Mouse (Mus musculus) heart, postnatal 25 days (tissue): ENCODE results near the gene Ccdc96. TPM values are rescaled to one million over a fixed set of nuclear protein-coding genes. Genes with fewer than 3 reads are reported as not detected.

ENCODE experiments used
- DNase-seq: peaks from one replicate; pipeline ENCODE4 v3.0.0; 2022; ENCODE audit warnings: low spot score
- intact Hi-C: fragments of 180-260 bp; cut with DNase I; formaldehyde crosslinking; loops from one replicate; pipeline ENCODE4 v1.15.1; 2025
- total RNA-seq, 2 experiments: library from RNA; stranded (reverse); gene quantifications; 2 replicates each; pipeline ENCODE4 v1.2.3; 2021

The Ccdc96 gene
- total RNA-seq, 2 experiments from 2014 or later, result 0.18 to 0.22 TPM

DNA sequence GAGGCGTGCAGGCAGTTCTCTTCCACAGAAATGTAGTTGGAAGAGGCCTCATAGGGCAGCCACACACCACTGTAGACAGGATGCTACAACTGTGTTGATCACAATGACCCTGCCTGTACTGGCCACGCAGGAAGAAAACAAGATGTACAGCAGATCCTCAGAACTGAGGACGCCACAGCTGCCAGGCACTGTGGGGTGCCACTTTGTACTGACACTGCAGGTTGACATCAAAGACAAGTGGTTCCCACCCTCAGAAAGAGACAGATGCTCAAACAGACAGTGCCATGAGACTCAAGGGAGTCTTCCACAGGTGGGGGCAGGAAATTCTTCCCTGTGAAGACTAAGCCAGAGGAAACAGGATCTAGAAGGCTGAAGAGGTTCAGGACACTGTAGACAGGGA lies 35.4 kb downstream of the Ccdc96 start:
- no peak for DNase-seq
- intact Hi-C loops, result no loop called here

DNA sequence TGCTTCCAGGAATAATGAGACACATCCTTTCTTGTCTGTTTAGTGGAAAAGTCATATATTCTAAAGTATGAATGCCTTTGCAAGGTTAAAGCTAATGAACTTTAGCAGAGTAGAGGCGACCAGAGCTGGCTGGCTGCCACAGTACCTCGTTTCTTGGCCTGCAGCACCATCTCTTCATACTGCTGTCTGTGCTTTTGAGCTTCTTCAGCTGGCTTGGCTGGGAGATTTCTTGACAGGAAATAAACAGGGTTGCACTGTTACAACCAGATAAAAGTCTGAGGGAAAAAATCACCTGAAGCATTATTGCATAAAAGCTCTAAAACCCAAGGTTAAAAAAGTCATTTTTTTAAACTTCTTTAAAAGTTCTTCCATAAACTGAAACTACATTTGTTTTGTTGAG lies 38.4 kb downstream of the Ccdc96 start:
- DNase-seq, result no peak

GRCm38 (mm10) chr5:36523219-36523703 lies 38.9 kb downstream of the Ccdc96 start:
- DNase-seq, result no peak
- intact Hi-C loops, result no loop called here

More for the DNA sequence above, 38.4 kb downstream of the Ccdc96 start:
- intact Hi-C loops, result no loop called here

- intact Hi-C loops, result loop anchor here (5.0 kb wide), 1 partner anchor 217 kb away; no protein-coding TSS in a partner anchor
Observed at GRCm38 (mm10) chr5:36525216-36525615, 40.8 kb downstream of the Ccdc96 start.

GRCm38 (mm10) chr5:36526274-36526673 lies 41.9 kb downstream of the Ccdc96 start:
- DNase-seq, result no peak
- intact Hi-C loops, result loop anchor here (5.0 kb wide), 1 partner anchor 216 kb away; no protein-coding TSS in a partner anchor

More at GRCm38 (mm10) chr5:36525216-36525615, 40.8 kb downstream of the Ccdc96 start:
- DNase-seq, result no peak

- no peak for DNase-seq
- intact Hi-C loops, result loop anchor here (5.0 kb wide), 1 partner anchor 215 kb away; no protein-coding TSS in a partner anchor
Observed at GRCm38 (mm10) chr5:36526921-36527320, 42.5 kb downstream of the Ccdc96 start.

GRCm38 (mm10) chr5:36529698-36530097 lies 45.3 kb downstream of the Ccdc96 start:
- intact Hi-C loops, result loop anchor here (1.0 to 5.0 kb wide), 3 partner anchors 53 to 213 kb away; partner anchors contain the start of gene Grpel1
- no peak for DNase-seq

DNA sequence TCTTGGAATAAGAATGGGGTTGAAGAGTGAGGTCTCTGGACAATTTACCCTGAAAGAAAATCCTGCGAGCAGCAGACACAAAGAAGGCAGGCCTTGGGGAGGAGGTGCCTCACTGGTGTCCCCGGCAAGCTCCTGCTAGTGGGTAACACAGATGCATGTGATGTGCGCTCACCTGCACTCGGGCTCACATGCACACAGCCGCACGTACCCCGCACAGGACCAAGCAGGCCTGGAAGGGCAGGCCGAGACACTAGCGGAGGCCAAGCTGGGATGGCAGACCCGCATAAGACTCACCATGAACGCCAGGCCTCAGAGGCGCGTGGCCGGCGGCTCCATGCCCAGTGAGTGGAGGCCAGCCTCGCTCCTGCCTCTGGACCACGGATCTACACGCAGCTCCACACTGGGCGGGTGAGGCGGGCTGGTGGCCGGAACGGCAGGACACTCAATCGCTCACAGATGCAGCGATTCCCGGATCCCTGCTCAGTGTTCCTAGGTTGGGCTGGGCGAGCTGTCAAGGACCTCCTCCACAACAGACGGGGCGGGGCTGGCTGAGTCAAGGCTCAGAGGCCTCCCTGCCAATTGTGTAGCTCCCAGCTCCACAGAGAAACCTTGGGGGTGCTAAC lies 45.9 kb downstream of the Ccdc96 start:
- intact Hi-C loops, result loop anchor here (1.0 to 5.0 kb wide), 2 partner anchors 52 to 68 kb away; partner anchors contain the start of gene Grpel1
- DNase-seq, result peak; percentile 90

- no peak for DNase-seq
- intact Hi-C loops, result loop anchor here (5.0 kb wide), 1 partner anchor 72 kb away; the partner anchor contains the start of gene Grpel1
Observed at GRCm38 (mm10) chr5:36534455-36535030, 50.2 kb downstream of the Ccdc96 start.

DNA sequence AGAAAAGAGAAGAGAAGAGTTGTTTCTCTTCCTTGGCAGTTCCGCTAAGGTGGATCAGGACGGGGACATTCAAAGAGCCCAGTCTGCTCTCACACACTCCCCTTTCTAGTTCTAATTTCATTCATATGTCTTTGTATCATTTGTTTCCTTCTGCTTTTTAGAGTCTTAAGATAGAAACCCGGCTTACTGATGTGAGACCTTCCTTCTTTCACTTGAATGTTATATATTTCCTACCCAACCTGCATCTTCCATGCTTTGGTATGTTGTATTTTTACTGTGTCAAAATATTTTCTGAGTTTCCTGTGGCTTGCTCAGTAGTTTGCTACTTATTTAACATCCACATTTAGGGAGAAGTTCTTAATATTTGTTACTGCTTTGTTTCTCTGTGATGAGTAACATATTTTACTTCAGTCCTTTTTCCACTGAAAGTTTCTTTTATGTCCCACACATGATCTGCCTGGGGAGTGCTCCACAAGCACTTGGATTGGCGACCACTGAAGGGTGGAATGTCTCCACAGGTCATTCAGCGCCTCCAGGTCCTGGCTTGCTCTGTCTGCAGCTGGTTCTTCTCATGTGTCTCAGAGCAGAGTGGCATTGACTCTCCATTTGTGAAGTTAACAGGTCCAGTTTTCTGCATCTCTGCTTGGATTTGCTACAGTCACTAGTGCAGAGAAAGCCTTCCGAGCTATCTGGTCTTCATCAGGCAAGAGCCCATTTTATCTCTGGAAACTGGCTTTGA lies 51.2 kb downstream of the Ccdc96 start:
- intact Hi-C loops, result no loop called here
- no peak for DNase-seq

- no peak for DNase-seq
- intact Hi-C loops, result no loop called here
Observed at GRCm38 (mm10) chr5:36536424-36536823, 52.0 kb downstream of the Ccdc96 start.

Other genes with a start within 250 kb of the Ccdc96 start
- gene Sorcs2, start 86.4 kb upstream of the Ccdc96 start, total RNA-seq, result 10 to 100 TPM in 1 of 2 experiments, 1 to 10 TPM in 1; 9.7 to 13.1 TPM
- gene Grpel1, start 19.6 kb upstream of the Ccdc96 start, total RNA-seq, result 10 to 100 TPM; 58.7 to 63.3 TPM
- gene Tada2b, start 303 bp upstream of the Ccdc96 start, total RNA-seq, result 10 to 100 TPM; 14.2 to 14.8 TPM
- 10 to 100 TPM; 14.3 to 14.7 TPM for gene Tbc1d14, start 108.7 kb downstream of the Ccdc96 start, total RNA-seq
- gene D5Ertd579e, start 211.4 kb downstream of the Ccdc96 start, total RNA-seq, result 10 to 100 TPM; 79.8 to 91.2 TPM